Mouse (Mus musculus) brain, embryonic 18.5 days (tissue): ENCODE measurements at regions not wholly inside any gene's neighbourhood (a gene's known extent, or its start where the extent isn't known, plus 50 kb on each side); places are given as distances from the start of the nearest gene placed in this dataset.
"Not testable (repeated sequence)": the region's sequence is repeated elsewhere in the genome, so short reads cannot be mapped to it uniquely, and the experiment has no call there.

Experiments used
- DNase-seq: peaks from one replicate; pipeline ENCODE4 v3.0.0-alpha.2; 2012; ENCODE audit warnings: low read depth, low spot score

DNA sequence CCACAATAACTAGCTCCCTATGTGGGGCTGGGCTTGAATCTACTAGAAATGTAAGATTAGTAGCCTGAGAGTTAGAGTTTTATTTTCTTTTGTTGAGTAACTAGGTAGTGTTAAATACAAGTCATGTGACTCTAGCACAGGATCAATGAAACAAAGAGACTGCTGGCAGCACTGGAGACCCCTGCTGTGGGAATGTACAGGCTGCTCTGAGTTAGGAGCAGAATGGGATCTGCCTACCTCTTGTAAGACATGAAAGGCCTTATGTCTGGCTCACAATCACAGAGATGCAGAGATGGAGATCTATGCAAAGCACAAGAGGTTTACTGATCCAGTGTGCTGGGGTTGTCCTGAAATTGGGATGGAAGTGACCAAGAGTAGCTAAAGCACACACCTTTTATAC, 193.9 kb upstream of the Kcnmb2 start:
- DNase-seq: not testable (repeated sequence)

GRCm38 (mm10) chr3:31741289-31741688, 161.0 kb upstream of the Kcnmb2 start:
- DNase-seq: no peak

GRCm38 (mm10) chr3:31755881-31756280, 146.4 kb upstream of the Kcnmb2 start:
- DNase-seq: no peak

GRCm38 (mm10) chr3:31769193-31769592, 133.1 kb upstream of the Kcnmb2 start:
- peak; percentile 10 for DNase-seq

DNA sequence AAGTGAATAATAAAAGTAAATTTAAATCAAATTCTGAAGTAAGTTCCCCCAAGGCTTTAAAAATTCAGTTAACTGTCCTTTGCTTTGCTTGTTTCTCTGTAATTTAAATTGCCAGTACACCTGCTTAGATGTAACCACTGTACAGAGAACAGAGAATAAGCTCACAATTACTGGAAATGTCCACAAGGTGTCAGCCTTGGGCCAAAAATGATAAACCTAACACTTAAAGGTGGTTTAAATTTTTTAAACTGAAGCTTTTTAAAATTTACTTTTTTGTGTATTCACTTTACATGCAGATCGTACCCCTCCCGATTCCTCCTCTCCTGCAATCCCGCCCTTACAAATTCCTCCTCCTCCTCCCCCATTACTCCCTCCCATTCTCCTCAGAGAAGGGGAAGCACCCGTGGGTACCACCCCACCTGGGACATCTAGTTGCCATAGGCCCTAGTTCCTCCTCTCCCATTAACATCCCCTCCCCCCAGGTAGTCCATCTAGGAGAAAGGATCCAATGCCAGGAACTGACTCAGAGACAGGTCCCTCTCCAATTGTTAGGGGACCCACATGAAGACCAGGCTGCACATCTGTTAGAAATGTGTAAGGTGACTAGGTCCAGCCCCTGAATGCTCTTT, 111.9 kb upstream of the Kcnmb2 start:
- DNase-seq: peak; percentile 34

GRCm38 (mm10) chr3:31793466-31794040, 108.8 kb upstream of the Kcnmb2 start:
- DNase-seq: no peak

DNA sequence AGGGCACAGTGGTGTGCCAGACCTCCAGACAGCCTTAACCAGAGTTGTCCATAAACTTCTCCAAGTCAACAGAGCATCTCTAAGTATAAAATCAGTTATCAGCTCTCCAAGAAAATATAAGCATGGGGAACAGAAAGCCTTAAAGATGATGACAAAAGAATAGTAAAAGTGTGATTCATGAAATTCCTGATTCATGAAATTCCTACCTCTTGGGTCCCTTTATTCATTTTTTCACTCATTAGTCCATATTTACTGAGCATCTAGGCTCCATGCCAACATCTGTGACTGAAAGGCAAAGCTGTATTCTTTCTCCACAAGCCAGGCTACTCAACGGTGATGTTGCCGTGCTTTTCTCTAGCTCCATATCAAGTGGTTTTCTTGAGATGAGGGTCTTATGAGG, 105.7 kb upstream of the Kcnmb2 start:
- DNase-seq: no peak

- DNase-seq: no peak
Observed at GRCm38 (mm10) chr3:31799192-31799591, 103.1 kb upstream of the Kcnmb2 start.

DNA sequence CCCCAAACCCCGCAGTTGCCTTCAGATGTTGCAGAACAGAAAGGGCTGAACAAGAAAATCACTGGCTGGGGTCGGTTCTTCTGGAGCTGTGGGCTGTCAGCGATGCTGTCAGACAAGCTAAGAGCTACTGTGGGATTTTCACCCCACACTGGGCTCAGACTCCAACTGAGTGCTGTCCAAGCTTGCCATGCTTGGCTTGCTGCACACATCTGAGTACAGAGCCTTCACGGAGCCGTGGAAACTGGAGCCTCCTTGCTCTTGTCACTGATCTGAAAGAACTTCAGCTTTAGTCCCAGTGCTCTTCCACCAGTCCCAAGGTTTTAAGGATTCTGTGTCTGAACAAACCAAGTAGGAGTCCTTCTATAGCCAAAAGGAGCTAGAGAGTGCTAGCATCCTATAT, 98.3 kb upstream of the Kcnmb2 start:
- no peak for DNase-seq

DNA sequence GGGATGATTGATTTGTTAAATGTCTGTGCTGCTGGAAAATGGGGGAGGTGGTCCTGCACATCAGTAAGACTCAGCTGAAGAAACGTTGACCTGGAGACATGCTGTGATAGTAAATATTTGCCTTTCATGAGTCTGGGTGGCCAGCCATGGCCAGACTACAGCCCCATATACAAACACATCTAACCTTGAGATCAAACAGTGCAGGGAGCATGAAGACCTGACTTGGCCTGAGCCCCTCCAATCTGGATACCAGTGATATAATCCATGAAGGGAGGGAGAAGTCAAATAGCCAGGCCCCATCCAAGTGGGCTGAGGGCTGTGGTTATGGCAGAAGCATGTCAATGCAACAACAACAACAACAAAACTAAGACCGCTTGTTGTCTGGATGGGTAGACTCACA, 94.6 kb upstream of the Kcnmb2 start:
- DNase-seq: no peak

DNA sequence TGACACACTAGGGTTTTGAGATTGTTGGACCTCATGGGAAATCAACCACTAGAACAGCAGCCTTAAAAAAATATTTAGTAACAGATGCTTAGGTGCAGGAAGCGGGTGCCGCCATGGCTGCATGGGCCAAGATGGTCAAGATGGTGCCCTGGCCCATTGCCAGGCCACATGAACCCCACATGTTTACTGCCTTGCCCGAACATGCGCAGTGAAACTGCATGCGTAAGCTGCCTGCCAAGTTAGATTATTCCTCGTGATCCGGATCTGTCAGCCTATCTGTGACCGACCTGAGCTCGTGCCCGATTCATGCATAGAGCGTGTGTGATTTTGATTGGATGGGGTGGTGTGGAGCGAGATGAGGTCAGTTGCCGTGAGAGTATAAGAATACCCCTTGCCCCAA, 93.2 kb upstream of the Kcnmb2 start:
- DNase-seq: not testable (repeated sequence)

GRCm38 (mm10) chr3:31811232-31811631, 91.1 kb upstream of the Kcnmb2 start:
- no peak for DNase-seq

DNA sequence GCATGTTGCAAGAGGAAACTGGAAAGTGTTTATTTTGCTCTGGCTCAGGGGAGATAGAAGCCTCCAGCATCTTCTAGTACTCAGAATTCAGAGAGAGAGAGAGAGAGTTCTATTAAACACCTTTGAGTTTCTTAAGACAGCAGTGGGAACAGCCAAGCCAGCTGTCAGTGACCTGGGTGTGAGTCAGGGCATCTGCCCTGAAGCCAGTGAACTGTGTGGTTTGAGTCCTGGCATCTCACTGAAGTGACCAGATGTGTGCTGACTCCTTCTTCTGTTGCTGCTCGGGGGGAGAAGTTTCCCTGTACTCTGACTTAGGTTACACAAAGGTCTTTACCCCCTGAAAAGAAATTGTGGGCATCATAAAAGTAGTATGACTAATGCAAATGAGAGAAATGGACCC, 70.4 kb upstream of the Kcnmb2 start:
- DNase-seq: no peak

GRCm38 (mm10) chr3:31841253-31841652, 61.1 kb upstream of the Kcnmb2 start:
- no peak for DNase-seq

DNA sequence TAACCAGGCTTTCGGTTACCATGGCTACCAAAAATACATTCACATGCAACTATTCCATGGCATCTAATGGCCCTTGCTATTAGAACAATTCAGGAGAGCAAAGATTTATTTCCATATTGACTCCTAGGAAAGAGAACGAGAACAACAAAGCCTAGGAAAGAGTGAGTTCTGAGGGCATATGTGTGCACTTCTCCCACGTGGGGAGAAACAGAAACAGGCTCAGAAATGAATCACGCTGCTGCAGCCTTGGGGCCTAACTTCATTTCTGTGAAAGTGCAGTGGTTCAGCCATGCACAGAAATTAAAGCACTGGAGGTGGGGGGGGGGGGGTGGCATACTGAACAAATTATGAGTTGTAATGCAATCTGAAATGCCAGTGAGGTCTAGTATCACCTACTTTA, 55.2 kb upstream of the Kcnmb2 start:
- no peak for DNase-seq
